Mouse (Mus musculus) v-Abl transformed pro-B cells (cell line): ENCODE data around the gene Ctrc.

Source experiments
- in situ Hi-C, 2 experiments: fragments of 400-800 bp; cut with MboI; formaldehyde crosslinking; loops; one replicate each; pipeline ENCODE4 v1.15.1; 2025; ENCODE audit not compliant: unreplicated experiment in 2 of 2

The Ctrc gene

GRCm38 (mm10) chr4:141766316-141766667 lies 79.9 kb downstream of the Ctrc start:
- in situ Hi-C loops = no loop called here

- in situ Hi-C loops = no loop called here
Measured at GRCm38 (mm10) chr4:141765008-141765407, 81.2 kb downstream of the Ctrc start.
